Mouse (Mus musculus): Measurements from ENCODE around the gene Has3.

DNA sequence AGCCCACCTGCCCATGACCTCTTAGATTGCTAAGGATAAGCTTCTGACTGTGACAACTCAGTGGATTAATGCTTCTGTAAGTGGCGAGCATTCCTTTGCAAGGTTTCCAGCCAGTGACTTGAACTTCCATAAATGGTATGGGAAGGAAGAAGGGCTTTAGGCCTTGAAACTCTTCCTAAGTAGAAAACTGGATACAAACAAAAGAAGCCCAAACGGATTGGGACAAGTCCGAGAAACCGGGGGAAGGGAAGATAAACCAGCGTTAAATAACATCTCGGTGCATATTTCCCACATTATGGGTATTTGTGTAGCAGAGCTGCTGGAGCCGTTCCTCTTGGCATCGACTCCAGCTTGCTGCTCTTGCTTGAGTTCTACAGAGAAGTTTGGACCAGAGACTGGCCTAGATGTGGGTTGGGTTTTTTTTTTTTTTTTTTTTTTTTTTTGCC is 54.9 kb downstream of the Has3 start:
- no peak for TF ChIP-seq CTCF (IDR thresholded peaks at IDR 0.05; ENCODE audit: low read depth)
- no peak for TF ChIP-seq EP300 (optimal IDR thresholded peaks at IDR 0.05)

All from stomach, postnatal 0 days (tissue).